Mouse (Mus musculus) urinary bladder, postnatal 14 days (tissue): ENCODE results near the gene Rpain.

Experiments
- DNase-seq: peaks from one replicate; pipeline ENCODE4 v3.0.0; 2021; ENCODE audit warnings: low spot score

Gene Rpain

DNA sequence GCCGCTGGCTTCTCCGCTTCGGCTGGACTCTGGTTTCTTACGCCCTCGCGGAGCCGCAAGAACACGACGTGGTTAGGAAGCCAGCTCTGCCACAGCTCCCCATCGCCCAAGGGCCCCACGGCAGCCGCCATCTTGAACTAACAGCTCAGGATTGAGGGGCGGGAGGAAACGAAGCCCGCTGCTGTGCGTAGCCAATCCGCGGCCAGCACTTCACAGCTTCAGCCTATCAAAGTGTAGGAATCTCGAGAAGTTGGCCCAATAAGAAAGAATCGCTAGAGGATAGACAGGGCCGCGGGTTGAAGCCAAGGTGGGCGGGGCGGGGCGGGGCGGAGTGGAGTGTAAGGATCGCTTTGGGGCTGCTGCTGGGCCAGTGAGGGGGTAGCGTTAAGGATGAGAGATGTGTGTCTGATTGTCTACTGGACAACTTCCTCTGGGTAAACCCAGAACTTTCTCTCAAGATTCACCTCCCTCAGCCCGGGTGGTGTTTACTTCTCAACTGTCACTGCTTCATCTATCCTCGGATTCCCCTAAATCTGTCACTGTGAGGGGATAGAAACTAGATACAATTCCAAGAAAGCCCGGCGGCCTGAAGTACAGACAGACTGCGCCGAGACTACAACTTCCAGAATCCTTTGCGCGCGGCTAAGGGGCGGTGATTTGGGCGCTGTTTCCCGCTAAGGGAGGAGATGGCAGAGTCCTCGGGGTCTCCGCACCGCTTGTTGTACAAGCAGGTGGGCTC, at the start of gene Rpain, which contains the start of gene Nup88:
Rpain (plus strand) TSS at position 393 of the 739 bp plus-strand sequence.
Nup88 (minus strand) TSS at position 153 of the 739 bp plus-strand sequence.
- peak; percentile 92 for DNase-seq

DNA sequence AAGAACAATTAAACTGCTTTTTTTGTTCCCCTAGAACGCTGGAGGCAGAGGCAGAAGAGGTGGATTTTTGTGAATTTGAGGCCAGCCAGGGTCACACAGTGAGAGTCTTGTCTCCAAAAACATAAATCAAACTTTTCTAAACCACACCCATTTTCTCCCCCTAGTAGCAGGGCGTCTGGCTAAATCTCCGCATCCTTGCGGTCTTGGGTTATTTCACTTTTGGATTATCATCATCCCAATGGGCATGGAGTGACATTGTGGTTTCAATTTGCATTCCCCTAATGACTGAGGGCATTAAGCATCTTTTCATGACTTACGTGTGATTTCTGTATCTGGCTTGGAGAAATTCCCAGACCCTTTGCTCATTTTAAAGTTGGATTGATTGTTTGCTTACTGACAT, 38.6 kb upstream of the Rpain start:
- DNase-seq = no peak

DNA sequence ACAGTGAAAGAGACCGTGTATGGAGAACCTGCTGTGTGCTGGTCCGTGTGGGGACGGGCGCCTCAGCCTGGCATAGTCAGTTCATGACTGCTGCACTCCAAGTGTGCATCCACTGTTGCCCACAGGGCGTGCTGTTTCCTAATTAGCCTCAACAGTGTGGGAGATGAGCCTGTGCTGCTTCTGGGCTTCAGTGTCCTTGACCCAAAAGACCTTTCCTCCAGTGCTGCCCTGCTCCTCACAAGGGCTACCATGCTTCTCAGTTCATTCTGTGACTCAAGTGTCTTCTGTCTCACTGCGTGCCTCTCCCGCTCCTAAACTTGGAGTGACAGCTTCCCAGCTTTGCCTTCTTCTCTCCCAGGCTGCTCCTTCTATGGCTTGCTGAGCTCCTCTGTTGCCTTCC, 34.7 kb upstream of the Rpain start:
- no peak for DNase-seq

DNA sequence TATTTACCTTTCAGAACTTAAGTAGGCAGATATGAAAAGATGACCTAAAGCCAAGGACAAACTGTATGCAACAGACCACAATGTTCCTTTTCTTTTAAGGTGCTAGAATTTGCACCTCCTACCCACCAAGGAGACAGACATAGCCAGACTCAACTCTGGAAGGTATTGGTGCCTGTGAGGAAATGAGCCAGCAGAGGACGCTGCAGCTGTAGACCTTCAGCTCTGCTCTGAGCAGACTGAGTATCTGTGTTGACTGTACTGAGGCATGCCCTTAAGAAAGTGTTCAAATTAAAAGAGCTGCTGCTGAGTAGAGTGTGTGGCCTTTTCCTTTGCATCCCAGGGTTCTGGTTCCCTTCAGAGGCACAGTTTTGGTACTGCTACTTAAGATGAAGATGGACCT, 27.4 kb upstream of the Rpain start:
- no peak for DNase-seq

DNA sequence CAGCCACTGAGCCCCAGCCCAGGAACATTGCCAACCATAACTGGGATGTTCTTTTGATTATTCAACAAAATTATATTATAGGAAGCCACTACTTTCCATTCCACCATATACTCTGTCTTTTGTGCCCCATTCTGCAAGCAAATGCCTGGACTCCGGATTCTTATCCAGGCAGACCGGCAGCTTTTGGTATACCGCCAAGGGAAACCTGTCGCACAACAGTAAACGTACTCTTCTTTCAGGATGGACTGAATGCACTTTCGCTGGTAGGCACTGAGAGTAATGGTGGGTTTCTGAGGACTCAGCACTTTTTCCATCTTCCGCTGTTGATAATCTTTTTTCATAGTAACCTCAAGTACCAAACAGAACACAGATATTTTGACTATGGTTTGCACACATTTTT, 26.4 kb upstream of the Rpain start:
- no peak for DNase-seq

DNA sequence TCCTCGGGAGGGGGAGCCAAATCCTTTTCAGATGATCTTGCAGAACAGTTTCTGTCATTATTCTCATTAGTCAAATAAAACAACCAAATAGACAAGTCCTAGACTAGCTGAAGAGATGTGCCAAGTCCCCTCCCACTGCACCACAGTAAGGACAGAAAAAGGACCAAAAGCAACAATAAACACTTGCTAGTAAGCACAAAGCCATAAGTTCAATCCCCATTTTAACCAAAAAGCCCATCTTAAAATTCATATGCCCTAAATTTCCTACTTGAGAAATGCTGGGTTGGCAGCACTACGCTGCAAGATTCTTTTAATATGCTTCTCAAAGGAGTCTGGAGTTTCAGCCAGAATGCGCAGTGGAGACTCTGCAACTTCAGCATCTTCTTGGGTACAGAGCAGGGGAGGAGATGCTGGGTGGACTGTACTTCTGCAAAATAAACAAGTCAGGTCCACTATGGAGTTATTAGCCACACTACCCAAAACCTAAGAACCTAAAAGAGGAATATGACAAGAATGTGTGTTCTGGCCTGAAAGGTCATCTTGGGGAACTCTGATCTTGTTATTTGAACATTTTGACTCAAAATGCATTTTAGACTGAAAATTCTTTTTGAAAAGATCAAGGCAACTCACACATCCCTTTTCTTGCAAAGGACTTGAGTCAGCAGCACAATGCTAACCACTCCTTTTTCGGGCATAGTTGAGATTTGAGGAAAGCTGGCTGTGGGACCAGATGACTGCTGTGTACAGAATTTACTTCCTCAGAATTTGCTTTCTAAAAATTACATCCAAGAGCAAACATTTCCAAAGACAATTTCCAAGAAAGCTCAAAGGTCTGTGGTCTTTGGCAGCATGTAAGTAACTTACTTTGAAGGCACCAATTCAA, 24.8 kb upstream of the Rpain start:
- DNase-seq = no peak

DNA sequence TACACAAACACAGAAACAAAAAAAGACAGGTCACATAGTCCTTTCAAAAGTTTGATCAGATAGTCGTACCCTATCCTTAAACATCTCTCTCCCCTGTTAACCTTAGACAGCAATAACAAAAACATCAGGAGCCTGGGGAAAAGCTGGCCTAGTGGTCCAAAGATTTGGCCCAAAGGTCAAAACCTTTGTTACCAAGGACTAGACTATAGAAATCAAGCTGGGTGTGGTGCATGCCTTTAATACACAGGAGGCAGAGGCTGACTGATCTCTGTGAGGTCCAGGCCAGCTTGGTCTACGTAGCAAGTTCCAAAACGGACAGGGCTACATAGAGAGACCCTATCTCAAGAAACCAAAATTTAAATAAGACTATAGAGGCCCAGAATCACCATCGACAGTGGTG, 15.3 kb upstream of the Rpain start:
- no peak for DNase-seq

DNA sequence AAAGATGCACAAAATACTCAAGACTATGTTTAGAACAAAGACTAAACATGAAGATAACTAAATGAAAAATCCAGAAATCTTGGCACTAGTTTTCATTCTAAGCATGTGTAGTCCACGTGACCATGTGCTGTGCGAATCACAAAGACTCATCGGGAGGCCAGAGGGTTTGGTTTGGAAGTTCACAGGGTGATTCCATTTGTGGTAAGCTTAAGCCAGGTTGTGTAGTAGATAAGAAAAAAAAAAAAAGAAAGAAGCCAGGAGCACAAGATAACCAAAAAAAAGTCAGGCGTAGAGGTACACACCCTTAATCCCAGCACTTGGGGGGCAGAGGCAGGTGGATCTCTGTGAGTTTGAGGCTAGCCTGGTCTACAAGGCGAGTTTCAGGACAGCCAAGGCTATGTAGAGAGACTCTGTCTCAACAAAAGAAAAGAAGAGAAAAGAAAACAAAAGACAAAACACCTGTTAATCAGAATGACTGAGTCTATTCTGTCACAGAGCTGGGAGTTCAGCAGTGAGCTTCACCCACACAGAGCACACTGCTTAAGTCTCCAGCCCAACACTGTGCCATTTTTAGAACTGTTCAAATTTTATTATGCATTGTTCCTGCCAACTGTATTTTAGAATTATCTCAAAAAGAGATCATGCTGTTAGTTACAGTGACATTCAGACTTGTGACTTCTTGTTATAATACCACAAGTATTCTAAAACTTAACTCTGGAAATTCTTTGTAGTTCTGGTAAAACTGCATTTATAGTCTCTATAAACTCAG, 9.0 kb upstream of the Rpain start:
- DNase-seq = no peak

DNA sequence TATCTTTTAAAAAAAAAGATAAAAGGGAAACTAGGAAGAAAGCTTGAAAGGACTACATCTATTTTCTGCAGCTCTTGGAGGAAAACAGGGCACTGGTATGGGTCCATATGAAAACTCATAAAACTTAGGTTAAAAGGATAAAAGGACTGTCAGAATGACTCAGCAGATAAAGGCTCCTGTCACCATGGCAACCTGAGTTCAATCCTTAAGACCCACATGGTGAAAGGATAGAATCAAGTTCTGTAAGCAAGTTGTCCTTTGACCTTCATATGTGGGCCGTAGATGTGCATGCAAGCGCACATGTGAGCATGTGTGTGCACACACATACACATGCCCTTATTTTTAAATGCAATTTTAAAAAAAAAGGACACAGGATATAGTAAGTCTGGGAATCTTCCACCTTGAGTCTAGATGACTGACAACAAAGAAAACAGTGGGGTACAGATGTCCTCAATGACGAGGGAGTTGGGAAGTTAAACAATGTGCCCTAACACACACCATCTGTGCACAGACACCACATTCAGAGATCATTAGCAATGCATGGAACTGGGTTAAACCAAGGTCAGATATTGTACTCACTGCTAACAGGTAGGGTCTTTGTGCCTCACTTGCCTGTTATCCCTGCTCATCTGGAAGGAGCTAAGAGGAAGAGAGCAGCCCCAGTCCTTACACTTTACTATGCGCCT, 5.6 kb upstream of the Rpain start:
- DNase-seq = no peak

DNA sequence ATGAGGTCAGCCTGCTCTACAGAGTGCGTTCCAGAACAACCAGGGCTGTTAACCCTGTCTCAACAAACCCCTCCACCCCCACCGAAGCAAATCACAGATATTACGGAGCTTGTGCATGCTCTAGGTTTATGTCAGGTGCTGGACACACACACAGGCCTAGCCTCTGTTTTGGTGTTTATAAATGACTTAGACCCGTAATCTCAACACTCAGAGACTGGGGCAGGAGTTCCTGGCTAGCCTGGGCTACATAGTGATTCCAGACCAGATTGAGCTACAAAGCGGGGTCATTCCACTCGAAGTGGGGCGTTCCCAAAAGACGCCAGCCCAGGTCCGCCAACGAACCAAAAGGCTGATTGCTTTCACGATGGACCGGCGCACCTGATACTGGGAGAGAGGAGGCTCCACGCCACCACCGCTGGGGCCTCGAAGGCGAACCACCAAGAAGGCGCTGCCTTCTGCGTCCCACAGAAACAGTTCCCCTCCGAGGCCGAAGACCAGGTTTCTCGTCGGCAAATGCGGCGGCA, 680 bp upstream of the Rpain start:
- DNase-seq = peak; percentile 33

DNA sequence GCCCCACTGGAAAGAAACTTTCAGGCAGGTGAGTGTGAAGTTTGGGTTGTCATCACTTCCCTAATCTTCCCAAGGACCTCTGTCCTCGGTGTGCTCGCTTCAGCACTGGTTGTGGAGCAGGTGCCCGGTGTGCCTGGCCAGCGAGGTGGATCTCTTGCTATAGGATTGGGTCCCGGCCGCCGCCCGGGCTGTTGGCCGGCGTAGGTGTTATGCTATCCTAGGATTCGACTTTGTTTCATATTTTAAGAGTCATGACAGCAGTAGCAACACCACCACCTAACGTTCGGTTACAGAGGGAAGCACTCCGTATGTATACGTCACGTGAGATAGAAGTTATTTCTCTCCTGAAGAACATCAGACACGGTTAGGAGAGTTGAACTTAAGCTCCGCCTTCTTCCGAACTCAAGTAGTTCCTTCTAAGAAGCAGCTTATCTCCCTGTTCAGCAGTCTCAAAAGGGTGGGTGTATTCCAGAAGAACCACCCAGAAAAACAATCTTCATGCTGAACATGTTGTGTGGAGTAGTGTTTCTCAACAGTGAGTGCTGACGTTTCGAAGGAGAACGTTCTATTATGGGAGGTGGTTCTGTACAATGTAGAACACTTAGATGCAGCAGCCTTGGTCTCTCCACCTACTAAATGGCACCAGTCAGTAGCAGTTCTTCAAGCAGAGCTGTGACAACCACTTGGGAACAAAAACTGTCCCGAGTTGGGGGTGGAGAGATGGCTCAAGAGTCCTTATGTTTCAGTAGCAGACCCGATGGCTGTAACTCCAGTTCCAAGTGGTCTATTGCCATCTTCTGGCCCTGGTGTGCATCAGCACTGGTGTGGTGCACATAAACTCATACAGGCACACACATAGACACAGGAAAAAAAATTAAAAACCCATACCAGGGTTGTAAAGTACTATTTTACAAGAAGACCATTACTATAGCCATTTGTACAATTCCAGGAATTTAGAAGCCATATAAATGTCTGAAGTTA, 837 bp downstream of the Rpain start:
- DNase-seq = no peak

DNA sequence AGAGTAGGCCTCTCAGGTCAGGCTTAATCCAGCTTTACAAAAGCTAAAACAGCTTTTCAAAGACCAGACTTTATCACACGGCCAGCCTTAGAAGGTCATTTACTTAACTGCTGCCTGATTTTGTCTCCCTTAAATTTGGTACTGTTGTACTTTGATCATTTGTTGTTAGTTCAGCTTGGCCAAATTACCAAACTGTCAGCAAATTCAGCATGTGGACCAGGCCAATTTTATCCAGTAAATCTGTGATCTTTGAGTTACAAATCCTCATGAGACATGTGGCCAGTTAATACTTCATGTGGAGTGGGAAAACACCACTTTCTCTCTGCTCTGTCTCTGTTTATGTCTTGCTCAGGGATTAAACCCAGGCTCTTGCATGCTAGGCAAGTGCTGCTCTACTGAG, 2.6 kb downstream of the Rpain start:
- DNase-seq = no peak

DNA sequence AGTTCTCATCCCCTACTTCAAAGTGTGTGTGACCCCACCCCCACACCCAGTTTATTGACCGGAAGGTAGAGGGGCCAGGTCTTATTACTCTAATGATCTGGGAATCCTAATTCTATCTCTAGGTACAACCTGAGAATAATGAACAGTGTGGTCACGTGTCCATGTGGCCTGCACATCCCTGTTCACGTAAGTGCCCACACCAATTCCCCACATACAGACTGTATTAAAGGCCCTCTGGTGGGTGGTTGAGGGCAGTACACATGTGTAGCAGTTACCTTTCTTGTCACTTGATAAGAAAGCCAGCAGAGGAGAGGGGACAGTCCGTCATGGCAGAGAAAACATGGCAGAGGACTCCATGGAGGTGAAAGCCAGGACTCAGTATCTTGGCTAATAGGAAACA, 3.9 kb downstream of the Rpain start:
- no peak for DNase-seq

DNA sequence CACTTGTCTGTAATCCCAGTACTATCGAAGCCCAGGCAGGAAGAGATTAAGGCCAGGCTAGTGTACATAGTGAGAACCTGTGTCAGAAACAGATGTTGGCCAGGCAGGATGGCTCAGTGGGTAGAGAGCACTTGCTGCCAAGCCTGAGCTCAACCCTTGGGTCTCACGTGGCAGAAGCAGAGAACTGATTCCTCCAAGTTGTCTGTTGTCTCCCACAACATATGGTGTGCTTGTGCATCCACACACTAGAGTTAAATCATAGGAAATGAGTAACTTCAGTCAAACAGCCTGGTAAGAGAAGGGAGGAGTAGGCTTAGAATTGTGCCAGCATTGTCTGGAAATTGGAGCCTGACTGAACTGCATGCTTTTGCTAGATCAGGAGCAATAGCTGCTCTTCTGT, 5.2 kb downstream of the Rpain start:
- DNase-seq = no peak

DNA sequence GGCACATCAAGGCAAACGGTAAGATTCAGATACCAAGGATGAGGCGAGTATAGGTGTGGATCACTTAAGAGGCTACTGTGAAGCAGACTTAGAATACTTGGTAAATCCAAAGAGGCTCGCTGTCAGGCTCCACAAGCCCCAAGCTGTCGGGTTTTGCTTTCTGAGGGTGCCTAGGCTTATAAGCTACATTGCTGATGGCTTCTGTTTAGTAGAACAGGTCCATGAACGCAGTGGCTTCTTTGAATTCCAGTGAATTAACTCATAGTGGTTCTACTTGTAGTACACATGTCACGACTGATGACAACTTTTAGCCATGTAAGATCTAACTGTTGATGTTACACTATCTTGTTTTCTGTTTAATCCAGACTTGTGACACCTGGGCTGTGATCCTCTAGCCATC, 7.3 kb downstream of the Rpain start:
- DNase-seq = no peak

DNA sequence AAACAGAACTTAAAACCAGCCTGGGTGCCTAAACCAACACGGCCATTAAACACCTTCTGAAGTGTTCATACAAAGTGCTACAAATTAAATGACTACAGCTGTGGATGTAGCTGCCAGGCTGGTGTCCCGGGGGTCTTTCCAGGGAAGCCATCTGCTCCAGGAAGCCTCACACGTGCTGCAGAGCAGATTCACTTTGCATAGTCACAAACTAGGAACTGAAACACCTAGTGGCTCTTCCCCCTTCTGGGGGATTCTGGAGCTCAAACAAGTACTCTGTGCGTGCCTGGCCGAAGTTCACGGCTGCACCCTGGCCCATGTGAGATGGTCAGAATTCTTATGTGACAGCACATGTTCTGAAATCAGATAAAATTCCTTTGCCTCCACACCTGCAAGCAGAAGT, 10.2 kb downstream of the Rpain start:
- no peak for DNase-seq

DNA sequence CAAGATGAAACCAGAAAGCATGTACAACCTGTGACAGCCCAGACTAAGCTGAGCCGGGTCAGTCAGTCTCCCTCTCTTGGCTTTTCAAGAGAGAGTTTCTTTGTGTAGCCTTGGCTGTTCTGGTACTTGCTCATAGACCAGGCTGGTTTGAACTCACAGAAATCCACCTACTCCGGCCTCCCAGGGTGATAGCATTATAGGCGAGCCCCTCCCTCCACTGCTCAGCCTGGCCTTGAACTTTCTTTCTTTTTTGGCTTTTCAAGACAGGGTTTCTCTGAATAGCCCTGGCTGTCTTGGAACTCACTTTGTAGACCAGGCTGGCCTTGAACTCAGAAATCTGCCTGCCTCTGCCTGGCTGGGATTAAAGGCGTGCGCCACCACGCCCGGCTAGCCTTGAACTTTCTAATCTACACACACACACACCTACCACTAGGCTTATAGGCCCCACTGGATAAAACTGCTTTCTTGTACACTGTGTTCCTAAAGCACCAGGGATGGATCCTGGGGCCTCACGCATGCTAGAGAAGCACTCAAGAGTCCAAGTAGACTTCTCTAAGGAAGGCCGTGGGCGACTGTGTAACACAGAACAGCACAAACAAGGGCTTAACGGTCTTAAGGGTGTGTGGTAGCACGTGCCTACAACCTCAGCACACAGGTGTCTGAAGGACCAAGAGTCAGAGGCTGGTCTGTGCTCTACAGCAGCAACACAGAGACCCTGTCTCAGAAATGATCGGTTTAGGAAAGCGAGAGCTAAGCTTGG, 10.9 kb downstream of the Rpain start:
- DNase-seq = no peak

DNA sequence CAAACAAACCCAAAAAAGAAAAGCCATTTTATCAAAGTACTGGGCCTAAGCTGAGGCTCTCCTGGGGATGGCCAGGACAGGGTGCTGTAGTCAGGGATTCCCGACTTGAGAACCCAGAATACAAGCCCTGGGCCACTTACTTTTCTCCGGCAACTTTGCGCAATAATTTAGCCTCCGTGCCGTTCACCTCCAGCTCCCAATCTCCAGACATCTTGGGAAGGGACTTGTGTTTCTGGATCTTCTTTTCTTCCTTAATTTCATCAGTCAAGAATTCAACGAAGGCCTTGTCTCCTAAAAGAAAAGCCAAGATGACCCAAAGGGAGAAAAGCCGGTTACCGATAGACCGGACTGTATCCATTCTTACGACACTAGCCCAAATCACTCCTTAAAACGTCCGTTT, 12.0 kb downstream of the Rpain start:
- DNase-seq = no peak

DNA sequence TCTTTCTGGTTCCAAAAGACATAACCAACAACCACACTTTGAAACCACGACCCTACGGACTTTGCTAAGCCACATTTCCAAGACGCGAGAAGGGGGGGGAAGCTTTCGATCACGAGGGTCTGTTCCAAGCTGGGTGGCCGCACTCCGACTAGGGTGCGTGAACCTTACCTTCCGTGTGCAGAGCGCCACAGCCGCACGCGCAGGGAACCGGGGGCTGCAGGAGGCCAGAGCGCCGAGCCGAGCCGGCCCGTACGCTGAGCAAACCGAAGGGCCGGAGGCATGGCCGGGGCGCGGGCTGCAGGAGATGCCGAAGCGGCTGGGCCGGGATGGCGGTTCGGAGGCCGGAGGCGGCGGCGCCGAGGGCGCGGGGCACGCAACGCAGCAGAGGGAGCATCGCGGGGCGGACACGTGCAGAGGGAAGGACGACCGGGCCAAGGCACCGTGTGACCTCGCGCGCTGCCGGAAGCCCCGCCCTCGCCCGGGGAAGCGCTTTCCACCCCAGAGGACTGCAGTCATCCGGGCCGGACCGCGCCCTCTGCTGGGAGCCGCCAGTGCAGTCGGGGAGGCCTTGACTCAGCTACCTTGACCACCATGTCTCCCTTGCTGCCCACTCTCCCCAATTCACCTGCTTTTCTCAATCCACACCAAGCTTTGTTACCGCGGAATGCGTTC, 12.7 kb downstream of the Rpain start, which contains the start of gene C1qbp:
C1qbp (minus strand) TSS at position 470 of the 672 bp plus-strand sequence.
- DNase-seq = peak; percentile 96
